Mouse (Mus musculus) stomach, embryonic 14.5 days (tissue): ENCODE results near the gene Fntb. TPM values are rescaled to one million over a fixed set of nuclear protein-coding genes. Genes with fewer than 3 reads are reported as not detected.

ENCODE experiments used
- ATAC-seq: fragments of 200-750 bp; cut with Nextera tagmentation; 2 replicates; pipeline ENCODE4 v1.8.0; 2017; ENCODE audit warnings: low read depth, moderate TSS enrichment; ENCODE audit not compliant: insufficient number of reproducible peaks, insufficient read depth, low FRiP score
- H3K27ac ChIP-seq: fragments of 300-500 bp; sonication (generic); 2 replicates; pipeline ENCODE4 v1.5.1; 2014; ENCODE audit warnings: mild to moderate bottlenecking, low read length, moderate library complexity, mixed read lengths
- H3K27me3 ChIP-seq: fragments of 300-500 bp; sonication (generic); 2 replicates; pipeline ENCODE4 v1.6.1; 2014; ENCODE audit warnings: low read length, control low read depth, mixed read lengths; ENCODE audit not compliant: control insufficient read depth, insufficient read depth
- H3K36me3 ChIP-seq: fragments of 300-500 bp; sonication (generic); 2 replicates; pipeline ENCODE4 v1.6.1; 2014; ENCODE audit warnings: mild to moderate bottlenecking, control low read depth, low read length, moderate library complexity, mixed read lengths; ENCODE audit not compliant: control insufficient read depth, insufficient read depth
- H3K4me1 ChIP-seq: fragments of 300-500 bp; sonication (generic); 2 replicates; pipeline ENCODE4 v1.6.1; 2014; ENCODE audit warnings: low read length, control low read depth, mixed read lengths; ENCODE audit not compliant: control insufficient read depth, insufficient read depth
- H3K4me2 ChIP-seq: fragments of 300-500 bp; sonication (generic); replicated peaks from 2 replicates; pipeline ENCODE4 v1.6.1; 2014; ENCODE audit warnings: low read depth, low read length, control low read depth
- H3K4me3 ChIP-seq: fragments of 300-500 bp; sonication (generic); 2 replicates; pipeline ENCODE4 v1.5.1; 2014; ENCODE audit warnings: low read depth, low read length, control low read depth
- H3K9ac ChIP-seq: fragments of 300-500 bp; sonication (generic); replicated peaks from 2 replicates; pipeline ENCODE4 v1.6.1; 2014; ENCODE audit warnings: low read depth, mild to moderate bottlenecking, control low read depth, low read length, moderate library complexity, mixed read lengths
- H3K9me3 ChIP-seq: fragments of 300-500 bp; sonication (generic); 2 replicates; pipeline ENCODE4 v1.6.1; 2016; ENCODE audit warnings: low read depth, low read length, control low read depth; ENCODE audit not compliant: control insufficient read depth
- WGBS: fragments of 180-500 bp; shearing (Covaris S2); extraction: QIAGEN DNeasy Blood & Tissue Kit; methylation state at CpG from one replicate; pipeline ENCODE4 v1.1.7; 2014; 5-methylcytosine and 5-hydroxymethylcytosine counted together
- polyA plus RNA-seq: library from polyadenylated mRNA; unstranded; fragments of >200 nt; fragmentation: Nextera tagmentation; extraction: Ambion mirVana; gene quantifications from 2 replicates; pipeline ENCODE4 v1.2.1, GENCODE M21; 2014

The Fntb gene
- polyA plus RNA-seq, 1 experiment from 2014 or later = 44.8 TPM

DNA sequence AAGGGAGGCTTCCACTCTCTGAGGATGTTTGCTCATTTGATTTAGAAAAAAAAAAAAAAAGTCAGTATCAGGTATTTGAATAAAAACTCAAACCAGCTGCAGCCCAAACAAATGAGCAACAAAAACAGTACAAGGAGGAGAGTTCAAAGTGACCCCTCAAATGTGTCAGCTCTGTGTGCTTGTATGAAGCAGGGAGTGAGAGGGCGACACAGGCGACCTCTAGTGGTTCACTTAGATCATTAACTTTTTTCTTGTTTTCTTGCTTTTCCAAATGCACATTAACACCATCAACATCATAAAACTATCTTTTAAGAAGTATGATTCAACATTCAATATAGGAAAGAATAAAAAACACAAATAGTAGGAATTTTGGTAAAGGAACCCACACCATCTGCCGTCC, 67.3 kb downstream of the Fntb start:
- Histone ChIP-seq H3K9ac (no peak overlapping the region), H3K4me2 (no peak overlapping the region), H3K27ac (no peak overlapping the region), H3K27me3 (no peaks in the 10 kb centered on the region), H3K4me3 (no peak overlapping the region), H3K9me3 (no peaks in the 10 kb centered on the region), H3K36me3 (no peaks in the 10 kb centered on the region), H3K4me1 (no peaks in the 10 kb centered on the region)
- ATAC-seq = no peak
- WGBS = 5% methylated on average over 3 of the region's 3 CpGs

DNA sequence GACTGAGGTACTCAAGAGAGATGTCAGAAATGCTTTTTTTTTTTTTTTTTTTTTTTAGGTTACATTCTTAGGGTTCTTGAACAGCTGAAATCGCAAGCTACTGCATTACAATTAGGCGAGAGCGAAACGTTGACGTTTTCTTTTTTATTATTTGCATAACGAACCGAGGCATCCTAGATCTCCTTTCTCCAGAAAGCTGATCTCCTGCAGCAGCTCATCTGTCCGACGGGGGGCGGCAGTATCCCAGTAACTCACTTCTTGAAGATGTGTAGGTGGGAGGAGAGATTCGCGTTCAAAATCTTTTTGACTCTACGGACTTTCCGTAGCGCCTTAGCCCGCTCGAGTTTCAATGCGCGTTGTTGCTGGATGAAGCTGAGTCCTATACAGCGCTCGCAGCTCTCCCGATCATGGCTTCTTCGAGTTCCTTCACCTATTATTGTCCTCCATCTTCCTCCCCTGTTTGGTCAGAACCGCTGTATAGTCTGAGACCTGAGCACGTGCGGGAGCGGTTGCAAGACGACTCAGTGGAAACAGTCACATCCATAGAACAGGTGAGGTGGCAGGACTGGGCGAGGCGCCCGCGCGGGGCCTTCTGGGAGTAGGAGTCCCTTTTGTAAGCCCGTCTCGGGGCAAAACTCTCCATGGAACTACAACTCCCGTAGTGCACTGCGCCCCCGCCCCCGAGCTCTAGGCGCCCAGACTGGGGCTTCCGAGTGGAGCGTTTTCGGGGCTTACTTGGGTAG, 71.9 kb downstream of the Fntb start:
- under 1% methylated on average over 43 of the region's 43 CpGs for WGBS
- ATAC-seq = peak; percentile 98
- no peaks in the 10 kb centered on the region for H3K36me3 ChIP-seq
- peak overlapping the region; percentile 60 for H3K9ac ChIP-seq
- H3K9me3 ChIP-seq = no peaks in the 10 kb centered on the region
- H3K27ac ChIP-seq = peak overlapping the region; percentile 55; the same call in 1 of the 2 replicates
- peaks cover 6% of the 10 kb centered on the region for H3K4me1 ChIP-seq
- peak overlapping the region; percentile 87 for H3K4me2 ChIP-seq
- H3K27me3 ChIP-seq = no peaks in the 10 kb centered on the region
- H3K4me3 ChIP-seq = peak overlapping the region; percentile 75

DNA sequence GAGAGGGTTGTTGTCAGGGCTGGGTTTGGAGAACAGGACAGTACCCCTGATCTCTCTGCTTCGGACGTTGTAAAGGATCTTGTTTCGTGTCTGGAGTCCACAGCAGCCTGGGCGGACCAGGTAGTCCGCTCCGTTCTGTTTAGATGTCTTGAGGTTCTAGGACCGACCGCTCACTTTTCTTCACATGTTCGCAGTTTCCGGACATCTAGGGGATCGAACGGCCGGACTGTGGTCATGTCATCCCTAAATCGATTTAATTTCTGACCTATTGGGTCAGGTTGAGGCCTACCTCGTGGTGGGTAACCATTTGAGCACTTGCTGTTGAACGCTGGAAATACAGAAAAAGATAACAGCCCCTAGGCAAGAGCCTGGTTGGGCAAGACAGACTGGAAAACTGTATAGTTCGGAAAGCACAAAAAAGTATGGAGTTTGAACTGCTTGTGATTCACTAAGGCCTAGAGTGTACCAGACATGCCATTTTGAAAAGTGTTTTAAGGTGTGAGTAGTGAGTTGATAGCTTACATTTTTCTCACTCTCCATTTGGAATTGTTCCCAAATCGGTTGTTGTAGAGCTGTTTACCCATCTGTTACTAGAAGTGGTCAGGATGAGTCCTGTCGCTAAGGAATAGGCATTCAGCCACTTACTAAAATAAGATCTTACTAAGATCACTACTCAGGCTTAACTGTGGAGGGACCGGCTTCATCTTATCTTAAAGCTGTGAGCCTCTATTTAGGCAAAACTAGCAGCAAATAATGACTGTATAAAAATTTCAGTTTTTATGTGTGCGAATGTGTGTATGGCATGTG, 72.7 kb downstream of the Fntb start:
- 11% methylated on average over 21 of the region's 21 CpGs for WGBS
- ATAC-seq = no peak; the same call in 1 of the 2 replicates
- Histone ChIP-seq H3K27ac (peak overlapping the region; percentile 55; the same call in 1 of the 2 replicates), H3K9ac (peak overlapping the region; percentile 60), H3K27me3 (no peaks in the 10 kb centered on the region), H3K4me2 (peak overlapping the region; percentile 87), H3K4me3 (peak overlapping the region; percentile 75), H3K9me3 (no peaks in the 10 kb centered on the region), H3K4me1 (peaks cover 6% of the 10 kb centered on the region), H3K36me3 (no peaks in the 10 kb centered on the region)

DNA sequence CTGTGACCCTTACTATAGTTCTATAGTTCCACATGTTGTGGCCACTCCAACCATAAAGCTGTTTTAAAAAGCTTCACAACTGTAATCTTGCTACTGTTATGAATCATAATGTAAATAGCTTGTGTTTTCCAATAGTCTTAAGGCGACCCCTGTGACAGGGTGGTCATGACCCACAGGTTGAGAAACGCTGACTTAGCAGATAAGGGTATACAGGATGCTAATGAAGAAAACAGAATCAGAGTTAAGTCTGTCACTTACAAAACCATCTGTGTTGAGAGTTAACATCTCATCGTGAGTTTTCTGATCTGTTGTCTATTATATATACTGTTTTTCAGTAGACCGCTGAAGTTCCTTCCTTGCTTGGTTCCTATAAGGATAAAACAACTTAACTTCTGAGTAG, 73.9 kb downstream of the Fntb start:
- Histone ChIP-seq H3K4me1 (peaks cover 6% of the 10 kb centered on the region), H3K9ac (no peak overlapping the region), H3K27ac (no peak overlapping the region), H3K36me3 (no peaks in the 10 kb centered on the region), H3K4me2 (no peak overlapping the region), H3K27me3 (no peaks in the 10 kb centered on the region), H3K4me3 (no peak overlapping the region), H3K9me3 (no peaks in the 10 kb centered on the region)
- 83% methylated on average over 4 of the region's 4 CpGs for WGBS
- no peak for ATAC-seq

DNA sequence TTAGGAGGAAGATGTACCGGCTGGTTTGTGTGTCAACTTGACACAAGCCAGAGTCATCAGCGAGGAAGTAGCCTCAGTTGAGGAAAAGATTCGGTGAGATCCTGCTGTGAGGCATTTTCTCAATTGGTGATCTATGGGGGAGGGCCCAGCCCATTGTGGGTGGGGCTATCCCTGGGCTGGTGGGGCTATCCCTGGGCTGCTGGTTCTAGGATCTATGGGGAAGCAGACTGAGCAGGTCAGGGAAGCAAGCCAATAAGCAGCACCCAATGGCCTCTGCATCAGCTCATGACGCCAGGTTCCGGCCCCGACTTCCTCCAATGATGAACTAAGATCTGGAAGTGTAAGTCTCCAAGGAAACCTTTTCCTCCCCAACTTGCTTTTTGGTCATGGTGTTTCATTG, 74.7 kb downstream of the Fntb start:
- Histone ChIP-seq H3K4me1 (peaks cover 6% of the 10 kb centered on the region), H3K27me3 (no peaks in the 10 kb centered on the region), H3K36me3 (no peaks in the 10 kb centered on the region), H3K9ac (no peak overlapping the region), H3K27ac (no peak overlapping the region), H3K4me3 (no peak overlapping the region), H3K9me3 (no peaks in the 10 kb centered on the region), H3K4me2 (no peak overlapping the region)
- ATAC-seq = no peak
- 69% methylated on average over 6 of the region's 6 CpGs for WGBS

DNA sequence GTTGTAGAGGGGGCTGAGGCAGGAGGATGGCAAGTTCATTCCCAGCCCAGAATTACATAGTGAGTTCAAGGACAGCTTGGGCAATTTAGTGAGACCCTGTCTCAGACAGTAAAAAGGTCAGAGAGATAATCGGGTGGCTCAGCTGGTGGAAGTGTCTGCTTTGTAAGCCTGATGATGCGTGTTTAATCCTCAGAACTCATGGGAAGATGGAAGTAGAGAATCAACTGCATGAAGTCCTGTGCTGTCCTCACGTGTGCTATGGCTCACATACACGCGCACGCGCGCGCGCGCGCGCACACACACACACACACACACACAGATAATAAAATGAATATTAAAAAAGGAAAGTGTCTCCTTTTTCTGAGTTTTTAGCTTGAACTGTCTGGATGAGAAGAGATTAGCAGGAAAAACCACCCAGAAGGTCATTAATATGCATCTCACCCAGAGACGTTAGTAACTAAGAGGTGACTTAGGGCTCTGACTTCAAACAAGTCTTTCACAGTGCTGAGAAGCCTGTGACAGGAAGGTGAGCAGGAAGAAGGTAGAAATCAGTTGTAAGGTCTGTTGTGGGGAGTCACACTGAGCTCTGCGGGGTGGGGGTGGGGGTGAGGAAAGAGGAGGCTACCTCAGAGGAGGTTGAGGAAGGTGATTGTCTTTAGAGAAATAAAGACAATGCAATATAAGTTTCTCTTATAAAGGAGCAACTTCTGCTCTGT, 79.1 kb downstream of the Fntb start:
- WGBS = 89% methylated on average over 15 of the region's 15 CpGs

DNA sequence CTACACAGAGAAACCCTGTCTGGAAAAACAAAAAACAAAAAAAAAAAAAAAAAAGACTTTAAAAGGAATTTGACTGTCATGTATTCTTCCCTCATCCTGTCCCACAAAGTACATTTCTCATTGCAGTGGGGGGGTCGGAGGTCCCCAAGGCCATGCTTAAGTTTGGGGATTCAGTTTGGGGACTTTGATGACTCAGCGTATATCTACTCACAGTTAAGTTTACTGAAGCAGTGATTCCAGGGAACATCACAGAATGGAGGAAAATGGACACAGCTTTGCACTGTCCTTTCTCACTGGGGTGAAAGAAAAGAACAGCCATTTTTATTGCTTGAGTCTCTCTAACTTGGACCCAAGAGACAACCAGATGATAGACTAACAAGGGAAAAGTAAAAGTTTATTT, 87.0 kb downstream of the Fntb start:
- Histone ChIP-seq H3K4me2 (no peak overlapping the region), H3K9me3 (no peaks in the 10 kb centered on the region), H3K27me3 (no peaks in the 10 kb centered on the region), H3K9ac (no peak overlapping the region), H3K36me3 (no peaks in the 10 kb centered on the region), H3K4me3 (no peak overlapping the region), H3K27ac (no peak overlapping the region), H3K4me1 (no peaks in the 10 kb centered on the region)
- WGBS = 91% methylated on average over 2 of the region's 2 CpGs
- no peak for ATAC-seq

More for the DNA sequence above, 79.1 kb downstream of the Fntb start:
- H3K9ac ChIP-seq = no peak overlapping the region
- no peak overlapping the region for H3K27ac ChIP-seq
- no peaks in the 10 kb centered on the region for H3K9me3 ChIP-seq
- H3K4me3 ChIP-seq = no peak overlapping the region
- H3K27me3 ChIP-seq = no peaks in the 10 kb centered on the region
- H3K36me3 ChIP-seq = no peaks in the 10 kb centered on the region
- no peak overlapping the region for H3K4me2 ChIP-seq
- no peaks in the 10 kb centered on the region for H3K4me1 ChIP-seq
- ATAC-seq = no peak

DNA sequence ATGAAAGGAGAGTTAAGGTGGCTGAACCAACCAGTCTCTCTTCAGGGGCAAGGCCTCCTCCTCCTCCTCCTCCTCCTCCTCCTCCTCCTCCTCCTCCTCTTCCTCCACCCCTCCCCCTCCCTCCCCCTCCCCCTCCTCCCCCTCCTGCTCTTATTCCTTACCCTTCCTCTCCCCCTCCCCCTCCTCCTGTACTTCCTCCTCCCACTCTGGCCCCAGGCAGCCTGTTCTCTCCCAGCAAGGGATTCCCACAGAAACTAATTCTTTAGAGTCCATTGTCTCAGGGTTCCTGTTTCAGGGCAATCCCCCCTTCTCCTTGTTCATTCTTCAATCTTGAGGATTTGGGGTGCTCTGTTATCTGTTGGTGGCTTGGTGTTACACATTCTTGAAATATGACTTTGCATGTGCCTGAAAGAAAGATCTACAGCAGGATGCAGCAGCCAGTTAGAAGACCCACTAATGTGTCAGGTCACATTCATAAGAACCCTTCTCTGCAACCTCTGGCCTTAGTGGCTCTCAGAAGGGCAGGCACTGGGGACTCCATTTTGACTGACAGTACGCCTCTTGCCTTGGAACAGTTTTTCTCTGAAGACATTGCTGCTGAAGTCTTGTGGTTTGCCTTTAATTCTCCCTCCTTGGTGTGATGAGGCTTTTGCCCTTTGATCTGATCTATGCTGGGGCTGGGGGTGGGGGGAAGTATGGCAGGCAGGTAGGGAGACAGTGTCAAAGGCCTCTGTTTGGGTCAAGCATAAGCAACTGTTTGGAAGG, 88.2 kb downstream of the Fntb start:
- ATAC-seq = no peak
- Histone ChIP-seq H3K4me3 (no peak overlapping the region), H3K4me2 (no peak overlapping the region), H3K27me3 (no peaks in the 10 kb centered on the region), H3K4me1 (no peaks in the 10 kb centered on the region), H3K9me3 (no peaks in the 10 kb centered on the region; the same call in 1 of the 2 replicates), H3K36me3 (no peaks in the 10 kb centered on the region), H3K27ac (no peak overlapping the region), H3K9ac (no peak overlapping the region)
- 90% methylated on average over 1 of the region's 1 CpGs for WGBS
